Mouse (Mus musculus) brain, embryonic 14.5 days (tissue): ENCODE measurements around the gene Reln.

ENCODE experiments used
- CTCF ChIP-seq: fragments of 200-500 bp; IDR thresholded peaks from 2 replicates; pipeline ENCODE4 v1.5.1; 2012; ENCODE audit warnings: inconsistent platforms, mild to moderate bottlenecking, moderate library complexity, borderline replicate concordance; ENCODE audit not compliant: insufficient read depth, insufficient read length; ENCODE audit errors: extremely low read depth
- POLR2A ChIP-seq: fragments of 200-500 bp; IDR thresholded peaks from 2 replicates; pipeline ENCODE4 v1.6.1; 2012; ENCODE audit warnings: mild to moderate bottlenecking, inconsistent platforms, borderline replicate concordance; ENCODE audit not compliant: poor library complexity, insufficient read depth, insufficient read length, severe bottlenecking; ENCODE audit errors: extremely low read depth

GRCm38 (mm10) chr5:21983021-21983667 is 361.4 kb downstream of the Reln start:
- TF ChIP-seq CTCF (no peak), POLR2A (no peak)
